Mouse (Mus musculus) cerebellum, adult 2 months (tissue): Measurements from ENCODE around the gene Cdk6.

ENCODE experiments used
- CTCF ChIP-seq: fragments of 200-500 bp; IDR thresholded peaks from 2 replicates; pipeline ENCODE4 v1.5.1; 2011; ENCODE audit warnings: low read depth, mild to moderate bottlenecking, control low read depth, low read length, moderate library complexity, borderline replicate concordance; ENCODE audit not compliant: insufficient read depth
- POLR2A ChIP-seq: fragments of 200-500 bp; IDR thresholded peaks from 2 replicates; pipeline ENCODE4 v1.6.1; 2011; ENCODE audit warnings: low read length, control low read depth, borderline replicate concordance; ENCODE audit not compliant: insufficient read depth

- TF ChIP-seq POLR2A (no peak), CTCF (no peak)
These were observed 1.7 kb downstream of the Cdk6 start for GRCm38 (mm10) chr5:3342771-3343565.
